8 mouse cellular contexts compared by ENCODE assay signal in the genomic region with DNA sequence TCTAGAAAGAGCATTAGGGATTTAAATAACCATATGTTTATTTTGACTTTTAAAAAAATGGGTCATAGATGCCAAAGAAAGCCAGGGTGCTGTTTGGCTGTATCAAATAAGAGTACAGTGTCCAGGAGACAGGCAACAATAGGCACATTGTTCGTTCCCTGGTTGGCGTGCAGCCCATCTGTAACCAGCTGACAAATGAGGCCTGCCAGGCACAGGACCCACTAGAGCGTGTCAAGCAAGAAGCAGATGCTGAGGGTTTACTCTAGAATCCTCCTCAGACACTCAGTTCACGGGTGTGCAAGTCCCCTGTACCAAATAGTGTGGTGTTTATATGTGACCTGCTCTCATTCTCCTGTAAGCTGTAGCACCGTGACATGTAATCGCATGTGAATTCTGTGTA.
DNase-seq lines count a peak whose midpoint lies in the region.

No protein-coding gene starts in this region.

- peak; percentile 8 for DNase-seq in adrenal gland, postnatal 25 days
- DNase-seq in adrenal gland, postnatal 36 days, result no peak
- DNase-seq in cerebellum, adult 18-20 months, result peak; percentile 20
- DNase-seq in forelimb bud, embryonic 11.5 days (ENCODE audit: low read depth, low spot score), result peak; percentile 52
- peak; percentile 48 to 65 for DNase-seq in layer of hippocampus, adult 8-10 months (ENCODE audit: low spot score in 2 of 2)
- peak; percentile 70 to 82 for DNase-seq in lung, postnatal 4 days
- peak; percentile 76 to 79 for DNase-seq in right cerebral cortex, postnatal 10 days (ENCODE audit: low spot score in 2 of 2)
- DNase-seq in thymus, postnatal 36 days, result no peak

Comparison
In these comparisons a context has a peak if more than half of its experiments do, and no peak if none do; other contexts are left out.
1. DNase-seq: peak in adrenal gland, postnatal 25 days (single experiment), cerebellum, adult 18-20 months (2 of 2), forelimb bud, embryonic 11.5 days (single experiment), layer of hippocampus, adult 8-10 months (2 of 2), lung, postnatal 4 days (2 of 2) and right cerebral cortex, postnatal 10 days (2 of 2); none in adrenal gland, postnatal 36 days (0 of 2) and thymus, postnatal 36 days (0 of 2).